Mouse (Mus musculus) intestine, embryonic 16.5 days (tissue): ENCODE data around the gene Lctl. TPM values are rescaled to one million over a fixed set of nuclear protein-coding genes. Genes with fewer than 3 reads are reported as not detected.

Source experiments
- polyA plus RNA-seq: library from polyadenylated mRNA; unstranded; fragments of >200 nt; fragmentation: Nextera tagmentation; extraction: Ambion mirVana; gene quantifications from 2 replicates; pipeline ENCODE4 v1.2.1, GENCODE M21; 2015

Lctl gene
- polyA plus RNA-seq, 1 experiment from 2014 or later, result 0.15 TPM

Other genes with a start within 250 kb of the Lctl start
- gene Smad6, start 95.1 kb upstream of the Lctl start, polyA plus RNA-seq, result 3.9 and 8.1 TPM in 2 replicates
- gene Zwilch, start 56.0 kb downstream of the Lctl start, polyA plus RNA-seq, result 17.3 and 22.0 TPM in 2 replicates
- gene Rpl4, start 56.2 kb downstream of the Lctl start, polyA plus RNA-seq, result 1,062 and 1,181 TPM in 2 replicates
- gene Snapc5, start 62.1 kb downstream of the Lctl start, polyA plus RNA-seq, result 36.2 and 36.5 TPM in 2 replicates
- 1.8 and 2.4 TPM in 2 replicates for gene Uchl4, start 118.1 kb downstream of the Lctl start, polyA plus RNA-seq
- 97.4 and 104 TPM in 2 replicates for gene Map2k1, start 136.5 kb downstream of the Lctl start, polyA plus RNA-seq
- 129 and 142 TPM in 2 replicates for gene Tipin, start 164.4 kb downstream of the Lctl start, polyA plus RNA-seq
- gene Dis3l, start 224.1 kb downstream of the Lctl start, polyA plus RNA-seq, result 20.3 and 21.4 TPM in 2 replicates